Mouse (Mus musculus): ENCODE measurements around the gene Crybg3.

Crybg3 gene

DNA sequence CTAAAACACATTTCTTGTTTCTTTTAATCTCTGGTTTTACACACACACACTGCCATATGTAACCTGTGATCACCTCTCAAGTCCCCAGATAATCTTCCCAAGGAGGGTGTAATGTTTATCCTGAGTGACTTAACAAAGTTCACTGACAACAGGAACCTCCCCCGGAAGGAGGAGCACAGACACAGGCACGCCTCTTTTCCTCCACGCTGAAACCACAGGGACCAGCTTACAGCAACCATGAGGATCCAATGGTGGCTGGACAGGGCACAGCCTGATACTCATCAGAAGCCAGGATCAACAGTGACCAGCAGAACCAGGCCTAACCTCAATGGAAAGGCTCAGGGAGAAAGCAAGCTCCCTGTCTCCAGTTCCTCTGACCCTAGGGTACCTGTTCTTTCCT is 68.2 kb downstream of the Crybg3 start:
- DNase-seq (ENCODE audit: low spot score in 2 of 2) = no peak

- no peak for DNase-seq (ENCODE audit: low spot score in 2 of 2)
Observed at GRCm38 (mm10) chr16:59531243-59531642, 69.5 kb downstream of the Crybg3 start.

GRCm38 (mm10) chr16:59529570-59529969 is 71.2 kb downstream of the Crybg3 start:
- no peak for DNase-seq (ENCODE audit: low spot score in 2 of 2)

GRCm38 (mm10) chr16:59526939-59527338 is 73.8 kb downstream of the Crybg3 start:
- DNase-seq (ENCODE audit: low spot score in 2 of 2) = no peak

DNA sequence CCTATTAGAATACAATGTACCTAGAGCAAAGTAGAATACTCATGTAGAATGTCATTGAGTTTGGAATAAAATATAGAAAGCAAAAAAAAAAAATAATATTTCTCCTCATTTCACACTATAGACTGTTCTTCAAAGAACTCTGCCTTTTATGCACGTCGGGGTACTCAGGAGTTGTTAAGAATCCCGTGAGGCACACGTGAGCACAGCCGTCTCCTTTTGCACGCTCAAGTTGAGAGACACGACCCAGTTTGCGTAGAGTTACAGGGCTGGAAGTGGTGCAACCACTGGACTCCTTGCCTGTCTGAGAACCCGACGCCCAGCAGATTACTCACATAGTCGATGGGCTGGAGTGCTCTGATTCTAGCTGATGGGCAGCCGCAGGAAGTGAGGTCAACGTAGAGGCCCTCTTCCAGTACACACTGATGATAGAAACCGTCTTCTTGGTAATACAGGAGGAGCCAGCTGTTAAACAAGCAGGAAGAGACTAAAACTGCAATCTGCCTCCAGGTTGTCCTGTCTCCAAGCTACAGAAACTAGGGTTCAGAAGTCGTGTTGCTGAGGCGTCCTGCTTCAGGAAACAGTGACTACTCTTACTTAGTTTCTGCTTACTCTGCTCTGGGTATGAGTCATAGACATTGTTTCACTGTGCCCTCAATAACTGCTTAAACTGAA is 78.9 kb downstream of the Crybg3 start:
- DNase-seq (ENCODE audit: low spot score in 2 of 2) = no peak

DNA sequence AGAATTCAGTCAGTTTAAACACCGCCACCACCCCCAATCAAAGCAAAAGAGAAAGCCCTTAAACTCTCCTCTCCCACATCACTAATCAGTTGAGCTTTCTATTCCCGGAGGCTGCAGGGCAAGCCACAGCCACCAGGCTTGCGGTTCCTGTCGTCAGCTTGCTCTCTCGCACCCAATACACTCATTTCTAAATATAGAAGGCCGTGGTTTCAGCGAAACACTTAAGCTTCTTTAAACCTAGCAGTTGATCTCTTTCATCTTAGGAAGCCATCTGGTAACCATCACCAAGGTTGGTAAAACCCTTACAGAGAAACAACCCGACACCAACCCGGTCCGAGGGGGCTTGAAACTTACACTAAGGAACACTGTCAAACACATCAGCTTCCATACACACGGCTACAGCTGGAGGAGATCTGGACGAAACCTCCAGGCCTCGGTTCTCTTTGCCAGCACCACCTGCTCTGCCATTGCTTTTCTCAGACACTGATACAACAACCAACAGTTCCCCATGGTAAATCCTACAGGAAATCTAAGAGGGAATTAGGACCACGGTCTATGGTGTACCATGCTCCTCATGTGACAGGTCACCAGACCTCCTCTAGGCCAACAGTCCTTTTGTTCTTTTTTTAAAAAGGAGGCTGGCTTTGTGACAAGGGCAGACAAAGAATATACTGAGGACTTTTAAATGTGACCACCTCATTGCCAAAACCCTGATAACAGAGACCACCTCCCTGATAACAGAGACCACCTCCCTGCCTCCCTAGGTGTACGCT is 83.1 kb downstream of the Crybg3 start:
- DNase-seq (ENCODE audit: low spot score in 2 of 2) = peak; percentile 37 to 43

DNA sequence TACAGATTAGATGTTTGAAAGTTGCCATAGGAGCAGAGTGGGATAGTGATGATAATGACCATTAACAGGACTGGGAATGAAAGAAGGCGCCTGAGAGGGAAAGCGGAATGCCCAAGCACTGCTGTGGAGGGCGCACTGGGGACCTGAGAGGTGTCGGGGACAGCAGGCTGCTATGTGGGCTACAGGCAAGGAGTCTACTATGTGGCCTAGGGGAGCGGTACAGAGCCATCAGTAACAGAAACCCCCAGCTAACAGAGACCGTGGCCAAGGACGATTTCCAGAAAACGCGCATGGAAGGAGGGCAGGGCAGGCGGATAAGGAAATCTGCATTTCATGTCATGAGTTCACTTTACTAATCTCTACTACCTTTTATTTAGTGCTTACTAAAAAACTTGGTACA is 83.8 kb downstream of the Crybg3 start:
- DNase-seq (ENCODE audit: low spot score in 2 of 2) = no peak

DNA sequence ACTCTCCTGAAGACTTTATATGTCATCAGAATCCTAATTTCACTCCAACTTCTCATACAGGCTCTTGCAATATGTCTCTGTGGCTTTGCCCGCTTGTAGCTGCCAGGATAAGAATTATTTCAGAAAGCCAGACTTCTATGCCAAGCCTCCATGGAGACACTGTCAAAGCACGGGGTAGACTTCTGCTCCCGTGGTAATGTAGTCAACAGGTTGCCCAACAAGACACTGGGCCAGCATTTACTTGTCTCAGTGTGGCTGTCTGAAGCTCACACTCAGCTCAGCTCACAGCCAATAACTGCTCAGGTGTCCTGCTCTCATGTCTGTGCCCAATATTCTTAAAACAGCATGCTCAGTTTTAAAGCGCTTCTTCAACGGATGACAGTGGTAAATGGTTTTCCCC is 85.6 kb downstream of the Crybg3 start:
- no peak for DNase-seq (ENCODE audit: low spot score in 2 of 2)

DNA sequence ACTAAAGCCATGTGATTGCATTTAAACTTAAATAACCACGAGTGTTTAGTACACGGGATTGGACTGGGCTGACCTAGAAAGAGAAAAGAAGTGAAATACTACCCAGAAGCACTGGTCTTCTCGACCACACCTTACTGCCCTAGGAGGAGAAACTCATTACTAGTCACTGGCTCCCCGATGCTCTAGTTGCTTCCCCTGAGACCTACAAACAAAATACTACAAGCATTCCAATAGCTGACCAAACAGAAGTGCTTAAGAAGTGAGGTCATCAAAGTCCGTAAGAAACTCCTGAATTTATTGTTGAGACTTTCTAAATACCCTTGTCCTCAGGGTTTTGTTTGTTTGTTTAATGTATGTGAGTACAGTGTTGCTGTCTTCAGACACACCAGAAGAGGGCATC is 90.9 kb downstream of the Crybg3 start:
- DNase-seq (ENCODE audit: low spot score in 2 of 2) = no peak

DNA sequence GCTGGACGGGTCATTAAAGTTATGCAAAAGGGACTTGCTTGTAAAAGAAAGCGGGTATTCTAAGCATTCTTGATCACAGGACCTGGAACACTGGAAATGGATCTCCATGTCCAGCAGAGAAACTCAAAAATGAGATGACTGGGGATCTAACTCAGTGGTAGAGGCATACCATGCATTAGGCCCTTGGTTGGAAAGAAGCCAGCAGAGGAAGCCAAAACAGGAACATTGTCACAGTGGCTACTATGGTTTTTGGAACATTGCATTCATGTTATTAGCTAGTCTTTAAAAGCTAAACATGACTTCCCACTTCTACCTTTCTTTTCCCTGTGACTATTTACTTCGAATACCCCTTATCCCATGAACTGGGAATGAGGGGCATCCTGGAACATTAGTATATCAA is 101.6 kb downstream of the Crybg3 start:
- no peak for DNase-seq (ENCODE audit: low spot score in 2 of 2)

DNA sequence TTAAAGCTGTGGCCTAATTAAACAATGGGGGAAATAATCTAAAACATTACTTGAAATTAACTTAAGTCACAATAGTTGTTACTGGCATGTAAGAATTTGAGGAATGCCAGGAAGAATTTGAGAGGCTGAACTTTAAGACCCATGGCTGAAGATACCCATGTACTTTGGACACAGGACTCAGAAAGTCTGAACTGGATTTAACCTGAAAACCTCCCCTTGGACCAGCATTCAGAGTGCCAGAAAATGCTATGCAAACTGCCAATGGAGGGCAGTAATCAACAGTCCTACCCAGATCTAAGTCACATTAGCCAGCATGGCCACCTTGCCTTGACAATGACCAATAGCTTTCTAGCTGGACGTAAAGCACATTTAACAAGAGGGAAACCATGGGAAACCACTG is 102.8 kb downstream of the Crybg3 start:
- DNase-seq (ENCODE audit: low spot score in 2 of 2) = no peak

DNA sequence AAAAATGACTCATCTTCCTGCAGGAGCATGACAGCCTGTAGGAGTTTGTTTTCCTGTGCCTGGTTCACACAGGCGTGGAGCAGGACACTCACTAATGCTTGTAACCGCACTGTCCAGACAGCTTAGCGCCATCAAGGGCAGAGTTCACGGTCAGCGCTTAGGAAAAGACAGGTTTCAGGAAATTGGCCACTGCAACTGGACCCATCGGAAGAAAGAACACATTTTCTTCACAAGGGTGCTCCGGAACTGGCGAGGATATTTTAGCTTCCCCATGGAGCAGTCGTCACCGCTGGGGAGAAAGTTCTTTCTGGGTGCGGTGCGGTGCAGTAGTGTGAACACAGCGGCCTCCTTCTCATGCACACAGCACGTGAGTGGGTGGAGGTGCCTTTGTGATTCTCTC is 107.6 kb downstream of the Crybg3 start:
- no peak for DNase-seq (ENCODE audit: low spot score in 2 of 2)

GRCm38 (mm10) chr16:59487975-59488548 is 112.7 kb downstream of the Crybg3 start:
- DNase-seq (ENCODE audit: low spot score in 2 of 2) = no peak

DNA sequence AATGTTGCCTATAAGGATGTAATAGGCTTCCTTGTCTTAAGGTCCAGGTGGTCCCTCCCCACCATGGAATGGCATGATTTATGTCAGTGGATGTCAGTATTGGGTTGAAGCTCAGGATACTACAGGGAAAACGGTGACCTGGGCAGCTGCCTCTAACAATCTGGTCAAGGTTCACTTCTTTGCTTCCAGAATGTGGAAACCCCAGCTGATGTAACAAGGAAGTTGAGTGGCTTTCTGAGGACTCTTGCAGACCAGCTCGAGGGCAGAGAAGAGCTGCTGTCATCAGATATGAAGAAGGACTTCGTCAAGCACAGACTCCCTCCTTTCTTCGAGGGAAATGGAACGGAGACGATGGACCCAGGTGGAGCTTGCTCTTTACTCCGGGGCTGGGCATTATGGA is 113.5 kb downstream of the Crybg3 start:
- DNase-seq (ENCODE audit: low spot score in 2 of 2) = no peak

DNA sequence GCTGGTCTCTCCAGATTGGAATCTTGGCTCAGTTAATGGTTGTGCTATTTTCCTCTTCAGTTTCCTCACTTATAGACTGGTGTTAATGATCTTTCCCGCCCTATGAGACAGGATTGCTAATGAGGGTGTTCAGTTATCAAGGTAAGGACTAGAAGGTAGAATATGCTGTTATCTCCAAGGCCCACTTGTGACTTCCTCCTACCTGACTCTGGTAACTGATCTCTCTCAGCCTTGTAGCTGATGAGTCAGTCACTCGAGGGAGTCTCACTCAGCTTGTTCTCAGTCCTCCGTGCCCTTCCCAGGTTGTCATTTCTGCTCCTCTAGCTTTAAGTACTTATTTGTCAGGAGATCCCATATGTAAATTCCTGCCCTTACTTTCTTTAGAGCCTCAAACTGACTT is 122.8 kb downstream of the Crybg3 start:
- DNase-seq (ENCODE audit: low spot score in 2 of 2) = no peak

GRCm38 (mm10) chr16:59474788-59475187 is 126.0 kb downstream of the Crybg3 start:
- DNase-seq (ENCODE audit: low spot score in 2 of 2) = peak; percentile 45 to 49

GRCm38 (mm10) chr16:59472546-59472945 is 128.2 kb downstream of the Crybg3 start:
- DNase-seq (ENCODE audit: low spot score in 2 of 2) = no peak

GRCm38 (mm10) chr16:59471637-59472278 is 129.0 kb downstream of the Crybg3 start, which contains the start of gene Riox2:
Gene Riox2 (plus strand): TSS chr16:59471775.
- peak; percentile 79 to 81 for DNase-seq (ENCODE audit: low spot score in 2 of 2)

DNA sequence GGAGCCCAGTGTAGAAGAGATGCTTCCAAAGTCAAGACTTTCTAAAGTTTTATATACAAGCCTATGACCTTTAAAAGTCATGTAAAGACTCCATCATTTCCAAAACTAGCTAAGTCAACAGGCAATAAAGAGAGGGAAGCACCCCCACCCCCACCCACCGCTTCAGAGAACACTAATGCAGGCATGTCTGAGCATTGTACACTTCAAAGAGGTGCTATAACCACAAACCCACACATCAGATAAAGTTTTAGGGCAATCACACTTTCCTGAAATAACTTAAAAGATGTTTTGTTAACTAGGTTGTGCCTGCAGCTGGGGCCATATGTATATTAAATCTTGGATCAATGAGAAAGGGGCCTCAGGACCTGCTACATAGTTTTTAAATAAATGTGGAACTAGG is 130.9 kb downstream of the Crybg3 start:
- no peak for DNase-seq (ENCODE audit: low spot score in 2 of 2)

DNA sequence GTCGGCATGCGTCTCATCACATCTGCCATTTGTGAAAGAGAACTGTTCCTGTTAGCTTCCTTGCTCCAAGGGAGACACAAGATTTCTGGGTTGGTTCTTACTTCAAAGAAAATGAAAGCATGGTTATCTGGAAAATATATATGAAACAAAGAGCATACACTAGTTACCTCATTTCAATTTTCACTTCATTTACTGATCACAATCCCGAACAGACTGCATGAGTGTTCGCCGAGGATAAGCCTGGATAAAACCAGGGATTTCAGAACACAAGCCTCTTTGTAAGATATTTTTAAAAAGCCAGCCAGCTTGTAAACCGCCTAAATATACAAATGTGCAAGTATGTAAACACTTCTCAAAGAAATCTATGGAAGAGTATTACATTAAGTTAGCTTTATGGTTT is 136.8 kb downstream of the Crybg3 start:
- no peak for DNase-seq (ENCODE audit: low spot score in 2 of 2)

GRCm38 (mm10) chr16:59463567-59463966 is 137.2 kb downstream of the Crybg3 start:
- DNase-seq (ENCODE audit: low spot score in 2 of 2) = no peak

DNA sequence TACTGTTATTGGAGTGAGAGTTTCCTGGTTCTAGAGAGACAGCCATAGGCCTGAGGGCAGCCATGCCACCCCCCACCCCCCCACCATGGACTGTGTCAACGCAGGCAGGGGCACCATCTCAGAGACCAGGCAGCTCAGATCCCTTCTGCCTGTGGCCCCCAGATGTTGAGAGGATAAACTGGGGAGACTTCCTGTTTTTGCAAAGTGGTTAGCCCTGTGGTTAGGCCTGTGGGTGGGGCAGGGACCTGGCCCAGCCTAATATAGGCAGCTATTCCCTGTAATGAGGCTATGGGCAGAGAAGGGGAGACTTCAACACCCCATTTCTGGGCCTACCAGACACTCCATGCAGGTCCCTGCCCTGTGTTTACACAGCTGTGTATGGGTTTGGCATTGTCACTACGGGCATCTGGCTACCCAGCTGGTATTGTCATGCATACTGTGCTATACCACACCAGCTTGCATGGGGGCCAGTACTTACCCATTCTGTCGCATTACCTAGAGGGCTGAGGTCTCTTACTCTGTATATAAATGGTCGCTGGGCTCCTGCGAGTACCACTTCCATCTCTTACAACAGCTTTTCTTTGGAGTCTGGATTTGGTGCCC is 141.4 kb downstream of the Crybg3 start:
- DNase-seq (ENCODE audit: low spot score in 2 of 2) = peak; percentile 72 to 73
